Mouse (Mus musculus) embryonic fibroblast, embryonic 13.5 days (primary cell): Measurements from ENCODE around the gene Cmtm6. TPM values are rescaled to one million over a fixed set of nuclear protein-coding genes. Genes with fewer than 3 reads are reported as not detected.

Source experiments
- H3K27ac ChIP-seq: 2 replicates; pipeline ENCODE4 v1.5.1; 2012; ENCODE audit warnings: low read length, control low read depth, inconsistent platforms; ENCODE audit not compliant: insufficient read depth
- H3K4me1 ChIP-seq: 2 replicates; pipeline ENCODE4 v1.6.1; 2011; ENCODE audit warnings: low read length; ENCODE audit not compliant: control insufficient read depth, insufficient read depth
- H3K4me3 ChIP-seq: 2 replicates; pipeline ENCODE4 v1.5.1; 2011; ENCODE audit warnings: mild to moderate bottlenecking, control low read depth, low read length; ENCODE audit not compliant: insufficient read depth
- CTCF ChIP-seq: IDR thresholded peaks from 2 replicates; pipeline ENCODE4 v1.5.1; 2011; ENCODE audit warnings: mild to moderate bottlenecking, control low read depth, low read length, moderate library complexity, borderline replicate concordance; ENCODE audit not compliant: insufficient read depth
- POLR2A ChIP-seq: IDR thresholded peaks from 2 replicates; pipeline ENCODE4 v1.6.1; 2011; ENCODE audit warnings: low read depth, mild to moderate bottlenecking, control low read depth, low read length, moderate library complexity
- polyA plus RNA-seq: library from polyadenylated mRNA; stranded (reverse); fragments of >200 nt; gene quantifications from 2 replicates; pipeline ENCODE4 v1.2.4, GENCODE M21; 2011; ENCODE audit warnings: low read depth; ENCODE audit not compliant: missing spikeins, insufficient read length

Gene Cmtm6
- polyA plus RNA-seq, 1 experiment = 17.6 TPM

- no peak overlapping the region for H3K27ac ChIP-seq
- H3K4me1 ChIP-seq = no peaks in the 10 kb centered on the region
- H3K4me3 ChIP-seq = no peak overlapping the region
- TF ChIP-seq POLR2A (no peak), CTCF (no peak)
These were observed 20.7 kb downstream of the Cmtm6 start for GRCm38 (mm10) chr9:114751582-114751981.

- TF ChIP-seq CTCF (no peak), POLR2A (no peak)
- H3K4me3 ChIP-seq = no peak overlapping the region
- H3K27ac ChIP-seq = no peak overlapping the region
- no peaks in the 10 kb centered on the region for H3K4me1 ChIP-seq
These were observed 21.4 kb downstream of the Cmtm6 start for GRCm38 (mm10) chr9:114752311-114752710.

- H3K27ac ChIP-seq = peak overlapping the region; percentile 51
- peak overlapping the region; percentile 39 for H3K4me3 ChIP-seq
- no peaks in the 10 kb centered on the region for H3K4me1 ChIP-seq
- TF ChIP-seq CTCF = peak; percentile 96
- peak; percentile 84 for TF ChIP-seq POLR2A
These were observed 22.1 kb downstream of the Cmtm6 start for GRCm38 (mm10) chr9:114752863-114753484.

- TF ChIP-seq CTCF (no peak), POLR2A (no peak)
- Histone ChIP-seq H3K4me3 (no peak overlapping the region), H3K27ac (no peak overlapping the region), H3K4me1 (no peaks in the 10 kb centered on the region)
These were observed 27.4 kb downstream of the Cmtm6 start for GRCm38 (mm10) chr9:114758272-114758671.

GRCm38 (mm10) chr9:114758801-114759200 is 27.9 kb downstream of the Cmtm6 start:
- Histone ChIP-seq H3K4me3 (no peak overlapping the region), H3K4me1 (no peaks in the 10 kb centered on the region), H3K27ac (no peak overlapping the region)
- no peak for TF ChIP-seq CTCF
- TF ChIP-seq POLR2A = no peak

GRCm38 (mm10) chr9:114759886-114760285 is 29.0 kb downstream of the Cmtm6 start:
- TF ChIP-seq CTCF (no peak), POLR2A (no peak)
- no peak overlapping the region for H3K4me3 ChIP-seq

GRCm38 (mm10) chr9:114760353-114760752 is 29.4 kb downstream of the Cmtm6 start:
- Histone ChIP-seq H3K27ac (no peak overlapping the region), H3K4me3 (no peak overlapping the region), H3K4me1 (no peaks in the 10 kb centered on the region)
- no peak for TF ChIP-seq POLR2A
- TF ChIP-seq CTCF = no peak

More at GRCm38 (mm10) chr9:114759886-114760285, 29.0 kb downstream of the Cmtm6 start:
- Histone ChIP-seq H3K27ac (no peak overlapping the region), H3K4me1 (no peaks in the 10 kb centered on the region)

- no peak for TF ChIP-seq POLR2A
- no peak for TF ChIP-seq CTCF
- H3K27ac ChIP-seq = no peak overlapping the region
- no peaks in the 10 kb centered on the region for H3K4me1 ChIP-seq
- H3K4me3 ChIP-seq = no peak overlapping the region
These were observed 30.9 kb downstream of the Cmtm6 start for GRCm38 (mm10) chr9:114761848-114762247.

- no peak for TF ChIP-seq POLR2A
- 0 out of 2 replicates have a peak, but pooled peaks have one; percentile 24 for TF ChIP-seq CTCF
These were observed 32.4 kb downstream of the Cmtm6 start for GRCm38 (mm10) chr9:114763341-114763740.

GRCm38 (mm10) chr9:114767030-114767429 is 36.1 kb downstream of the Cmtm6 start:
- TF ChIP-seq CTCF = no peak
- TF ChIP-seq POLR2A = no peak
- peak overlapping the region; percentile 44; the same call in 1 of the 2 replicates for H3K27ac ChIP-seq
- no peak overlapping the region for H3K4me3 ChIP-seq
- no peaks in the 10 kb centered on the region; the same call in 1 of the 2 replicates for H3K4me1 ChIP-seq

More at GRCm38 (mm10) chr9:114763341-114763740, 32.4 kb downstream of the Cmtm6 start:
- Histone ChIP-seq H3K4me1 (no peaks in the 10 kb centered on the region; the same call in 1 of the 2 replicates), H3K27ac (no peak overlapping the region), H3K4me3 (no peak overlapping the region)

- H3K4me3 ChIP-seq = no peak overlapping the region
- TF ChIP-seq POLR2A = no peak
- no peak for TF ChIP-seq CTCF
- peak overlapping the region; percentile 44; the same call in 1 of the 2 replicates for H3K27ac ChIP-seq
- no peaks in the 10 kb centered on the region; the same call in 1 of the 2 replicates for H3K4me1 ChIP-seq
These were observed 36.6 kb downstream of the Cmtm6 start for GRCm38 (mm10) chr9:114767507-114767906.
